Mouse (Mus musculus) 3T3-L1 (cell line): ENCODE results near the gene Olfr435.
"Not testable (repeated sequence)": the region's sequence is repeated elsewhere in the genome, so short reads cannot be mapped to it uniquely, and the experiment has no call there.

Source experiments
- DNase-seq: peaks from one replicate; pipeline ENCODE4 v3.0.0-alpha.2; 2015; ENCODE audit warnings: low read depth, low spot score

Gene Olfr435

GRCm38 (mm10) chr6:43196781-43197180 lies at the start of gene Olfr435:
Gene Olfr435, plus strand, starts transcription at chr6:43197146.
- DNase-seq = peak; percentile 9

GRCm38 (mm10) chr6:43159502-43159901 lies 37.4 kb upstream of the Olfr435 start:
- no peak for DNase-seq

GRCm38 (mm10) chr6:43162982-43163381 lies 34.0 kb upstream of the Olfr435 start, which contains the start of gene Olfr437:
Gene Olfr437, plus strand, starts transcription at chr6:43163282.
- DNase-seq = no peak

GRCm38 (mm10) chr6:43167246-43167645 lies 29.7 kb upstream of the Olfr435 start:
- no peak for DNase-seq

GRCm38 (mm10) chr6:43171840-43172239 lies 25.1 kb upstream of the Olfr435 start, which contains the start of gene Olfr13:
Gene Olfr13, plus strand, starts transcription at chr6:43172140.
- no peak for DNase-seq

GRCm38 (mm10) chr6:43178129-43178528 lies 18.8 kb upstream of the Olfr435 start:
- DNase-seq = no peak

- no peak for DNase-seq
Observed at GRCm38 (mm10) chr6:43178584-43179501, 18.1 kb upstream of the Olfr435 start.

- no peak for DNase-seq
Observed at GRCm38 (mm10) chr6:43190986-43191385, 6.0 kb upstream of the Olfr435 start.

GRCm38 (mm10) chr6:43198094-43198493 lies 1.1 kb downstream of the Olfr435 start:
- DNase-seq = no peak

- DNase-seq = no peak
Observed at GRCm38 (mm10) chr6:43202786-43203185, 5.8 kb downstream of the Olfr435 start.

GRCm38 (mm10) chr6:43205355-43205754 lies 8.4 kb downstream of the Olfr435 start:
- DNase-seq = no peak

- DNase-seq = not testable (repeated sequence)
Observed at GRCm38 (mm10) chr6:43212873-43213272, 15.9 kb downstream of the Olfr435 start, which contains the start of gene Olfr434. Gene Olfr434, plus strand, starts transcription at chr6:43213021.

- not testable (repeated sequence) for DNase-seq
Observed at GRCm38 (mm10) chr6:43231255-43231654, 34.3 kb downstream of the Olfr435 start, which contains the start of gene Olfr47. Gene Olfr47, plus strand, starts transcription at chr6:43231529.

- DNase-seq = peak; percentile 53
Observed at GRCm38 (mm10) chr6:43242061-43242460, 45.1 kb downstream of the Olfr435 start.

GRCm38 (mm10) chr6:43247396-43247795 lies 50.5 kb downstream of the Olfr435 start:
- DNase-seq = peak; percentile 97

- no peak for DNase-seq
Observed at GRCm38 (mm10) chr6:43252994-43253393, 56.0 kb downstream of the Olfr435 start.
